Mouse (Mus musculus) liver, postnatal 0 days (tissue): Measurements from ENCODE around the gene Gm47996.
"Not testable (repeated sequence)": the region's sequence is repeated elsewhere in the genome, so short reads cannot be mapped to it uniquely, and the experiment has no call there.

Source experiments
- CTCF ChIP-seq: sonication (generic); IDR thresholded peaks from 2 replicates; pipeline ENCODE4 v1.5.1; 2016; ENCODE audit warnings: antibody characterized with exemption, low read depth
- EP300 ChIP-seq: IDR thresholded peaks from 2 replicates; pipeline ENCODE4 v1.6.1; 2016; ENCODE audit warnings: antibody characterized with exemption, low read depth, mild to moderate bottlenecking

DNA sequence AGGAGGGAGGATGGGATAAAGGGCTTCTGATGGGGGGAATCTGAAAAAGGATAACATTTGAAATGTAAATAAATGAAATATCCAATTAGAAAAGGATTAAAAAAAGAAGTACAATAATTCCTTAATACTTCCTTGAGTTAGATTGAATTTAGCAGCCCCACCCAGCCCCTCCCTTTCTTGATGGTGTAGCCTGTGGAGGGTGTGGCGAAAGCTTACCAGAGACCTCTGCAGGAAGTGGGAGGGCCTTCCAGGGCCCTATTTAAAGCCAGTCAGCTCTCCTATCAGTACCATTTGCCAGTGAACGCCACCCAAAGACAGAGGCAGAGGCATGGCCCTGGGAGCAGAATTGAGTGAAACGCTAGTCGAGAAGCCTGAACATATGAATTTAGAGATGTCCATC, 11.8 kb upstream of the Gm47996 start, which contains the start of gene Gm47995:
- not testable (repeated sequence) for TF ChIP-seq CTCF, EP300
